Mouse (Mus musculus): Measurements from ENCODE around the gene Lrrc8c. TPM values are rescaled to one million over a fixed set of nuclear protein-coding genes. Genes with fewer than 3 reads are reported as not detected.
A peak's percentile ranks its signal among the peaks of the same experiment; 100 is the strongest.

Gene Lrrc8c
- polyA plus RNA-seq, 1 experiment from 2014 or later: 15.7 TPM

GRCm38 (mm10) chr5:105580909-105581308, 61.7 kb downstream of the Lrrc8c start:
- H3K36me3 ChIP-seq: 0 out of 2 replicates have a peak, but pooled peaks cover 10% of the 10 kb centered on the region
- peaks cover 11% of the 10 kb centered on the region; the same call in 1 of the 2 replicates for H3K4me1 ChIP-seq
- H3K9ac ChIP-seq: no peak overlapping the region
- ATAC-seq (ENCODE audit: insufficient number of reproducible peaks, insufficient read depth, low FRiP score, low TSS enrichment, low read depth): no peak
- no peak overlapping the region for H3K4me2 ChIP-seq
- H3K27me3 ChIP-seq: no peaks in the 10 kb centered on the region
- no peak overlapping the region for H3K27ac ChIP-seq
- H3K4me3 ChIP-seq: no peak overlapping the region
- 84% methylated on average over 10 of the region's 10 CpGs for WGBS
- no peaks in the 10 kb centered on the region for H3K9me3 ChIP-seq

GRCm38 (mm10) chr5:105585929-105586328, 66.7 kb downstream of the Lrrc8c start:
- H3K9ac ChIP-seq: no peak overlapping the region
- ATAC-seq (ENCODE audit: insufficient number of reproducible peaks, insufficient read depth, low FRiP score, low TSS enrichment, low read depth): no peak
- no peaks in the 10 kb centered on the region for H3K9me3 ChIP-seq
- H3K4me2 ChIP-seq: no peak overlapping the region
- WGBS: 55% methylated on average over 4 of the region's 4 CpGs
- no peaks in the 10 kb centered on the region for H3K36me3 ChIP-seq
- peak overlapping the region; percentile 80 for H3K27ac ChIP-seq
- H3K4me1 ChIP-seq: peaks cover 15% of the 10 kb centered on the region; the same call in 1 of the 2 replicates
- H3K27me3 ChIP-seq: no peaks in the 10 kb centered on the region
- H3K4me3 ChIP-seq: no peak overlapping the region

DNA sequence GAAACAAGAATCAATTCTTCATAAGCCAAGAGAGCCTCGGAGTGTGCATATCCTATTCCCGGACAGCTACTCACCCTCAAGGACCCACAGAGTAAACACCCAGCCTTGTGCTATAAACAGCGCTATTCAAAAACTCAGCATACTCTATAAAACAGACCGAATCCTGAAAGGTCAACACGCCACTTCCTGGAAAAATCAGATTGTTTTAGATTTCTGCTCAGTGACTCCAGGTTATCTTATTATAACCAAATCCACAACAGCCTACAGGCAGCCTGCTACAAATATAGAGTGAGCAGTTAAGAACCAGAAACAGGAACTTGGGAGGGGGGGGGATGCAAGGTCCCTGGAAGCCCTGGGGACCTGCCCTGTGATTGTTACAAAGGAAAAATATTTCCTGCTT, 67.5 kb downstream of the Lrrc8c start:
- WGBS: 44% methylated on average over 5 of the region's 5 CpGs

GRCm38 (mm10) chr5:105587471-105587870, 68.3 kb downstream of the Lrrc8c start:
- no peaks in the 10 kb centered on the region for H3K27me3 ChIP-seq
- H3K4me1 ChIP-seq: peaks cover 15% of the 10 kb centered on the region; the same call in 1 of the 2 replicates
- WGBS: 62% methylated on average over 6 of the region's 6 CpGs
- H3K9ac ChIP-seq: no peak overlapping the region
- H3K9me3 ChIP-seq: no peaks in the 10 kb centered on the region
- H3K4me3 ChIP-seq: no peak overlapping the region
- H3K27ac ChIP-seq: no peak overlapping the region
- H3K36me3 ChIP-seq: no peaks in the 10 kb centered on the region
- no peak for ATAC-seq (ENCODE audit: insufficient number of reproducible peaks, insufficient read depth, low FRiP score, low TSS enrichment, low read depth)
- H3K4me2 ChIP-seq: no peak overlapping the region

More for the DNA sequence above, 67.5 kb downstream of the Lrrc8c start:
- no peak overlapping the region for H3K4me2 ChIP-seq
- peak overlapping the region; percentile 80; the same call in 1 of the 2 replicates for H3K27ac ChIP-seq
- no peak overlapping the region for H3K9ac ChIP-seq
- ATAC-seq (ENCODE audit: insufficient number of reproducible peaks, insufficient read depth, low FRiP score, low TSS enrichment, low read depth): no peak
- H3K36me3 ChIP-seq: no peaks in the 10 kb centered on the region
- no peaks in the 10 kb centered on the region for H3K9me3 ChIP-seq
- H3K4me3 ChIP-seq: no peak overlapping the region
- peaks cover 15% of the 10 kb centered on the region; the same call in 1 of the 2 replicates for H3K4me1 ChIP-seq
- no peaks in the 10 kb centered on the region for H3K27me3 ChIP-seq

GRCm38 (mm10) chr5:105588683-105589082, 69.5 kb downstream of the Lrrc8c start:
- Histone ChIP-seq H3K27ac (no peak overlapping the region), H3K9ac (no peak overlapping the region), H3K4me3 (no peak overlapping the region), H3K4me1 (peaks cover 15% of the 10 kb centered on the region; the same call in 1 of the 2 replicates), H3K9me3 (no peaks in the 10 kb centered on the region), H3K4me2 (no peak overlapping the region), H3K27me3 (no peaks in the 10 kb centered on the region), H3K36me3 (no peaks in the 10 kb centered on the region)
- 77% methylated on average over 4 of the region's 4 CpGs for WGBS
- no peak for ATAC-seq (ENCODE audit: insufficient number of reproducible peaks, insufficient read depth, low FRiP score, low TSS enrichment, low read depth)

DNA sequence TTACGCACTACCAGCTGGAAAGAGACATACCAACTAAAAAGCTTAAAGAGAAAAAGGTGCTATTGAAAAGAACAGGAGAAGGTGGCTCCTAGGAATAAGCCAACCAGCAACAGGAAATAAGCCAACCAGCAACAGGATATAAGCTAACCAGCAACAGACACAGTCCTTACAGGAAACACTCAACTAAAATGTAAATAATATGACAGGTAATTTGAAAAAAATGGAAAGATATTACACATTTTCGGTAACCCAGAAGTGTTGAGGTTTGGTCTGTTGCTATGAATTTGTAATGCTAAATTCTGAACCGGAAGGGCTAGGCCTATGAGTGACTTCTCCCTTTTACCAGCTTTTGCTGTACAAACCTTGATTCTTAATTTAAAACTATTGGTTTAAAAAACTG, 69.9 kb downstream of the Lrrc8c start:
- Histone ChIP-seq H3K9ac (no peak overlapping the region), H3K27me3 (no peaks in the 10 kb centered on the region), H3K4me3 (no peak overlapping the region), H3K4me2 (no peak overlapping the region), H3K4me1 (peaks cover 15% of the 10 kb centered on the region; the same call in 1 of the 2 replicates), H3K36me3 (no peaks in the 10 kb centered on the region), H3K27ac (no peak overlapping the region), H3K9me3 (no peaks in the 10 kb centered on the region)
- WGBS: 82% methylated on average over 3 of the region's 3 CpGs
- ATAC-seq (ENCODE audit: insufficient number of reproducible peaks, insufficient read depth, low FRiP score, low TSS enrichment, low read depth): no peak

- H3K27me3 ChIP-seq: no peaks in the 10 kb centered on the region
- no peak overlapping the region for H3K4me2 ChIP-seq
- no peaks in the 10 kb centered on the region for H3K36me3 ChIP-seq
- H3K4me1 ChIP-seq: no peaks in the 10 kb centered on the region
- ATAC-seq (ENCODE audit: insufficient number of reproducible peaks, insufficient read depth, low FRiP score, low TSS enrichment, low read depth): no peak
- H3K9me3 ChIP-seq: no peaks in the 10 kb centered on the region
- no peak overlapping the region for H3K4me3 ChIP-seq
- H3K9ac ChIP-seq: no peak overlapping the region
- WGBS: 84% methylated on average over 4 of the region's 4 CpGs
- no peak overlapping the region for H3K27ac ChIP-seq
These were observed 73.2 kb downstream of the Lrrc8c start for GRCm38 (mm10) chr5:105592396-105592795.

- Histone ChIP-seq H3K4me2 (no peak overlapping the region), H3K36me3 (no peaks in the 10 kb centered on the region), H3K27ac (no peak overlapping the region), H3K9ac (no peak overlapping the region), H3K27me3 (no peaks in the 10 kb centered on the region), H3K4me1 (no peaks in the 10 kb centered on the region), H3K9me3 (no peaks in the 10 kb centered on the region), H3K4me3 (no peak overlapping the region)
- no peak for ATAC-seq (ENCODE audit: insufficient number of reproducible peaks, insufficient read depth, low FRiP score, low TSS enrichment, low read depth)
- 90% methylated on average over 9 of the region's 9 CpGs for WGBS
These were observed 74.4 kb downstream of the Lrrc8c start for GRCm38 (mm10) chr5:105593630-105594029.

DNA sequence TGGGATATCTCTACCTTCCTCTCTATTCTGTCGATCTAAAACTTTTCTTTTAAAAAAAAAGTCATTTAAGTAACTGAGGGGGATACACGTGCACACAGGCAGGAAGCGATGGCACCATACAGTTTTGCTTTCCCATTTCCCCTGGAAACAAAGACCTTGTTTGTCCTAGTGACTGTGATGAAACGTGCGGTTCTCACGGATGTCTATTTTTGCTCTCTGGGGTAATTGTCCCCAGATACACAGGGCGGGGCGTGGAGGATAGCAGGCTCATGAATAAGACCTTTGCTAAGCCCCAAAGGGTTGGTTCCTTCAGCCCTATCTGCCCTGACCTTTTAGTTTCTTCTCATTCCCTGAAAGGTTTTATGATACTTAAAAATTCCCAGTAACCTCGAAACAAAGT, 79.7 kb downstream of the Lrrc8c start:
- Histone ChIP-seq H3K36me3 (no peaks in the 10 kb centered on the region), H3K4me1 (0 out of 2 replicates have a peak, but pooled peaks cover 5% of the 10 kb centered on the region), H3K27ac (0 out of 2 replicates have a peak overlapping the region, but pooled peaks have one; percentile 23), H3K4me2 (no peak overlapping the region), H3K27me3 (no peaks in the 10 kb centered on the region), H3K9ac (no peak overlapping the region), H3K9me3 (no peaks in the 10 kb centered on the region), H3K4me3 (no peak overlapping the region)
- 28% methylated on average over 9 of the region's 9 CpGs for WGBS
- ATAC-seq (ENCODE audit: insufficient number of reproducible peaks, insufficient read depth, low FRiP score, low TSS enrichment, low read depth): no peak

- ATAC-seq (ENCODE audit: insufficient number of reproducible peaks, insufficient read depth, low FRiP score, low TSS enrichment, low read depth): no peak
- Histone ChIP-seq H3K27me3 (no peaks in the 10 kb centered on the region), H3K4me1 (0 out of 2 replicates have a peak, but pooled peaks cover 5% of the 10 kb centered on the region), H3K36me3 (no peaks in the 10 kb centered on the region), H3K4me3 (no peak overlapping the region), H3K4me2 (no peak overlapping the region), H3K9me3 (no peaks in the 10 kb centered on the region), H3K9ac (no peak overlapping the region), H3K27ac (0 out of 2 replicates have a peak overlapping the region, but pooled peaks have one; percentile 23)
- 49% methylated on average over 4 of the region's 4 CpGs for WGBS
These were observed 80.1 kb downstream of the Lrrc8c start for GRCm38 (mm10) chr5:105599315-105599714.

GRCm38 (mm10) chr5:105600998-105601397, 81.8 kb downstream of the Lrrc8c start:
- no peak overlapping the region for H3K4me3 ChIP-seq
- no peak overlapping the region for H3K9ac ChIP-seq
- WGBS: 81% methylated on average over 4 of the region's 5 CpGs
- H3K27me3 ChIP-seq: no peaks in the 10 kb centered on the region
- no peak overlapping the region for H3K4me2 ChIP-seq
- no peak overlapping the region for H3K27ac ChIP-seq
- no peak for ATAC-seq (ENCODE audit: insufficient number of reproducible peaks, insufficient read depth, low FRiP score, low TSS enrichment, low read depth)
- H3K9me3 ChIP-seq: no peaks in the 10 kb centered on the region
- no peaks in the 10 kb centered on the region for H3K36me3 ChIP-seq
- peaks cover 5% of the 10 kb centered on the region; the same call in 1 of the 2 replicates for H3K4me1 ChIP-seq

- no peak; the same call in 1 of the 2 replicates for ATAC-seq (ENCODE audit: insufficient number of reproducible peaks, insufficient read depth, low FRiP score, low TSS enrichment, low read depth)
- no peak overlapping the region for H3K27ac ChIP-seq
- H3K4me1 ChIP-seq: peaks cover 5% of the 10 kb centered on the region; the same call in 1 of the 2 replicates
- no peak overlapping the region for H3K4me3 ChIP-seq
- no peaks in the 10 kb centered on the region for H3K9me3 ChIP-seq
- no peaks in the 10 kb centered on the region for H3K27me3 ChIP-seq
- no peak overlapping the region for H3K9ac ChIP-seq
- peaks cover 12% of the 10 kb centered on the region for H3K36me3 ChIP-seq
- no peak overlapping the region for H3K4me2 ChIP-seq
- 72% methylated on average over 9 of the region's 9 CpGs for WGBS
These were observed 83.4 kb downstream of the Lrrc8c start for GRCm38 (mm10) chr5:105602585-105602984.
